Mouse (Mus musculus) CH12.LX (cell line): Measurements from ENCODE around the gene Fchsd2. TPM values are rescaled to one million over a fixed set of nuclear protein-coding genes. Genes with fewer than 3 reads are reported as not detected.

ENCODE experiments used
- DNase-seq: peaks from one replicate; pipeline ENCODE4 v3.0.0-alpha.2; 2013; ENCODE audit errors: extremely low read depth
- H3K27ac ChIP-seq: 2 replicates; pipeline ENCODE4 v1.5.1; 2012; ENCODE audit warnings: low read depth, mild to moderate bottlenecking, control low read depth, moderate library complexity; ENCODE audit not compliant: insufficient read depth
- H3K27me3 ChIP-seq: replicated peaks from 2 replicates; pipeline ENCODE3; 2012; ENCODE audit warnings: inconsistent platforms
- H3K36me3 ChIP-seq, 2 experiments: replicated peaks in 1 of 2; 2 replicates each; pipeline versions ENCODE3 to v1.6.1; 2012; ENCODE audit warnings: inconsistent platforms in 1 of 2, low read length in 1 of 2, mild to moderate bottlenecking in 1 of 2, mixed read lengths in 1 of 2, moderate library complexity in 1 of 2; ENCODE audit not compliant: control insufficient read depth in 1 of 2, insufficient read depth in 1 of 2
- H3K4me1 ChIP-seq, 2 experiments: 2 replicates each; pipeline ENCODE4 v1.6.1; 2012; ENCODE audit warnings: inconsistent platforms in 1 of 2, moderate library complexity in 1 of 2; ENCODE audit not compliant: insufficient read depth in 2 of 2, control insufficient read depth in 1 of 2
- H3K4me2 ChIP-seq: 2 replicates; pipeline ENCODE4 v1.6.1; 2012; ENCODE audit warnings: low read depth, mild to moderate bottlenecking, control low read depth; ENCODE audit not compliant: poor library complexity, insufficient read depth, severe bottlenecking
- H3K4me3 ChIP-seq, 3 experiments: fragments of 150-350 bp in 1 of 3; sonication (generic) in 1 of 3; replicated peaks in 1 of 3; 2 replicates each; pipeline versions ENCODE3 to v1.5.1; 2011 to 2012; ENCODE audit warnings: low read depth in 2 of 3, low read length in 2 of 3, mild to moderate bottlenecking in 2 of 3, moderate library complexity in 2 of 3, control low read depth in 1 of 3, improper control_type of control experiment in 1 of 3, inconsistent platforms in 1 of 3, mixed read lengths in 1 of 3; ENCODE audit not compliant: poor library complexity in 1 of 3
- H3K79me2 ChIP-seq: replicated peaks from 2 replicates; pipeline ENCODE4 v1.6.1; 2012; ENCODE audit warnings: mild to moderate bottlenecking, moderate library complexity; ENCODE audit not compliant: control insufficient read depth, poor library complexity, insufficient read depth, severe bottlenecking; ENCODE audit errors: extremely low read depth
- H3K9ac ChIP-seq: 2 replicates; pipeline ENCODE4 v1.6.1; 2012; ENCODE audit warnings: low read depth, mild to moderate bottlenecking, control low read depth, moderate library complexity; ENCODE audit not compliant: insufficient read depth
- H3K9me3 ChIP-seq: replicated peaks from 2 replicates; pipeline ENCODE3; 2012; ENCODE audit warnings: low read length, inconsistent platforms, mixed read lengths
- BHLHE40 ChIP-seq: IDR thresholded peaks from 2 replicates; pipeline ENCODE4 v1.6.1; 2011; ENCODE audit warnings: mild to moderate bottlenecking, low read depth, low read length, improper control_type of control experiment
- CHD2 ChIP-seq: IDR thresholded peaks from 2 replicates; pipeline ENCODE4 v1.6.1; 2011; ENCODE audit warnings: low read length, improper control_type of control experiment
- CTCF ChIP-seq, 2 experiments: IDR thresholded peaks in 1 of 2; conservative IDR thresholded peaks in 1 of 2; 2 replicates each; pipeline ENCODE4 v1.5.1; 2011 to 2012; ENCODE audit warnings: low read depth in 2 of 2, low read length in 2 of 2, improper control_type of control experiment in 1 of 2, inconsistent platforms in 1 of 2, mild to moderate bottlenecking in 1 of 2, moderate library complexity in 1 of 2
- EP300 ChIP-seq: IDR thresholded peaks from 2 replicates; pipeline ENCODE4 v1.6.1; 2011; ENCODE audit warnings: low read length, improper control_type of control experiment
- ETS1 ChIP-seq: conservative IDR thresholded peaks from 2 replicates; pipeline ENCODE4 v1.6.1; 2012; ENCODE audit warnings: low read depth, mild to moderate bottlenecking, inconsistent platforms, low read length, improper control_type of control experiment, moderate library complexity
- GABPA ChIP-seq: IDR thresholded peaks from 2 replicates; pipeline ENCODE4 v1.6.1; 2012; ENCODE audit warnings: low read depth, low read length, improper control_type of control experiment, inconsistent platforms; ENCODE audit not compliant: insufficient replicate concordance
- HCFC1 ChIP-seq: IDR thresholded peaks from 2 replicates; pipeline ENCODE4 v1.6.1; 2012; ENCODE audit warnings: low read depth, mild to moderate bottlenecking, inconsistent platforms, low read length, improper control_type of control experiment
- IRF4 ChIP-seq: IDR thresholded peaks from 2 replicates; pipeline ENCODE4 v1.6.1; 2014; ENCODE audit warnings: low read depth, mild to moderate bottlenecking, inconsistent platforms, low read length, improper control_type of control experiment
- MAFK ChIP-seq: IDR thresholded peaks from 2 replicates; pipeline ENCODE4 v1.6.1; 2011; ENCODE audit warnings: low read length, improper control_type of control experiment; ENCODE audit not compliant: insufficient replicate concordance
- MAX ChIP-seq: IDR thresholded peaks from 2 replicates; pipeline ENCODE4 v1.6.1; 2011; ENCODE audit warnings: low read length, improper control_type of control experiment
- MAZ ChIP-seq: IDR thresholded peaks from 2 replicates; pipeline ENCODE4 v1.6.1; 2012; ENCODE audit warnings: low read depth, mild to moderate bottlenecking, inconsistent platforms, low read length, improper control_type of control experiment, moderate library complexity
- MXI1 ChIP-seq: IDR thresholded peaks from 2 replicates; pipeline ENCODE4 v1.6.1; 2011; ENCODE audit warnings: mild to moderate bottlenecking, low read depth, low read length, improper control_type of control experiment
- MYC ChIP-seq: IDR thresholded peaks from 2 replicates; pipeline ENCODE4 v1.6.1; 2011; ENCODE audit warnings: low read depth, mild to moderate bottlenecking, improper control_type of control experiment, low read length
- NRF1 ChIP-seq: IDR thresholded peaks from 2 replicates; pipeline ENCODE4 v1.6.1; 2014; ENCODE audit warnings: low read depth, mild to moderate bottlenecking, inconsistent platforms, low read length, improper control_type of control experiment, moderate library complexity
- TCF12 ChIP-seq: IDR thresholded peaks from 2 replicates; pipeline ENCODE4 v1.6.1; 2014; ENCODE audit warnings: low read depth, mild to moderate bottlenecking, inconsistent platforms, low read length, improper control_type of control experiment
- ZC3H11A ChIP-seq: IDR thresholded peaks from 2 replicates; pipeline ENCODE4 v1.6.1; 2012; ENCODE audit warnings: low read depth, mild to moderate bottlenecking, inconsistent platforms, low read length, improper control_type of control experiment
- ZMIZ1 ChIP-seq: IDR thresholded peaks from 2 replicates; pipeline ENCODE4 v1.6.1; 2012; ENCODE audit warnings: low read depth, mild to moderate bottlenecking, inconsistent platforms, low read length, improper control_type of control experiment
- ZNF384 ChIP-seq: IDR thresholded peaks from 2 replicates; pipeline ENCODE4 v1.6.1; 2012; ENCODE audit warnings: low read depth, low read length, improper control_type of control experiment, inconsistent platforms
- dilution Hi-C: fragments of 300-500 bp; cut with MboI; formaldehyde crosslinking; loops from 2 replicates; pipeline ENCODE4 v1.14.3; 2020; ENCODE audit warnings: low sequenced_read_pairs; ENCODE audit not compliant: extremely low pct_unique_long_range_greater_than_20kb, extremely low pct_ligation_motif_present
- in situ Hi-C: fragments of 300-500 bp; cut with MboI; formaldehyde crosslinking; loops from 3 replicates; pipeline ENCODE4 v1.14.3; 2019; ENCODE audit warnings: low sequenced_read_pairs, low pct_ligation_motif_present, low pct_unique_long_range_greater_than_20kb, mixed read lengths
- polyA plus RNA-seq: library from polyadenylated mRNA; unstranded; fragments of >175 nt; gene quantifications from 2 replicates; pipeline ENCODE4 v1.2.1, GENCODE M21; 2012; ENCODE audit warnings: low read depth; ENCODE audit not compliant: insufficient read length
- total RNA-seq, 2 experiments: library from RNA; depleted of rRNA; stranded (reverse); fragments of 300-350 nt in 1 of 2; fragments of >200 nt in 1 of 2; gene quantifications; 2 replicates each; pipeline ENCODE4 v1.2.3; 2012 to 2014

Gene Fchsd2
- total and polyA plus RNA-seq, 3 experiments, result 23.8 to 38.2 (median 25.5) TPM

- H3K79me2 ChIP-seq, result no peaks in the 10 kb centered on the region
- H3K9me3 ChIP-seq, result no peaks in the 10 kb centered on the region
- DNase-seq, result no peak
- in situ Hi-C loops, result no loop called here
- H3K27me3 ChIP-seq, result peaks cover 5% of the 10 kb centered on the region
- no peak for TF ChIP-seq GABPA
- no peak for TF ChIP-seq NRF1
- TF ChIP-seq MAZ, result no peak
- TF ChIP-seq ZNF384, result no peak
- no peak; the same call in 1 of the 2 replicates for TF ChIP-seq MYC
- TF ChIP-seq ZMIZ1, result no peak
- TF ChIP-seq ETS1, result no peak
- TF ChIP-seq MXI1, result no peak
- no peak for TF ChIP-seq CHD2
- no peak for TF ChIP-seq BHLHE40
- TF ChIP-seq HCFC1, result no peak
- TF ChIP-seq EP300, result no peak
- TF ChIP-seq CTCF (conservative IDR thresholded peaks at IDR 0.05 in 1 of 2, IDR thresholded peaks at IDR 0.05 in 1 of 2; ENCODE audit: low read depth in 2 of 2, low read length in 2 of 2), result no peak
- no peak for TF ChIP-seq MAFK
- no peak for TF ChIP-seq MAX
- no peak for TF ChIP-seq ZC3H11A
- H3K4me2 ChIP-seq, result peak overlapping the region; percentile 64
- dilution Hi-C loops, result no loop called here
- H3K36me3 ChIP-seq, result no peaks in the 10 kb centered on the region
- H3K4me1 ChIP-seq, result peaks cover 2 to 19% of the 10 kb centered on the region in 2 experiments; a peak in 3 of 4 replicates
- H3K4me3 ChIP-seq, result peak overlapping the region in 1 of 3 experiments; percentile 59
- H3K9ac ChIP-seq, result peak overlapping the region; percentile 28; the same call in 1 of the 2 replicates
- no peak overlapping the region for H3K27ac ChIP-seq
Measured at GRCm38 (mm10) chr7:101311061-101311460, 218.4 kb downstream of the Fchsd2 start.

- Histone ChIP-seq H3K27me3 (peaks cover 6% of the 10 kb centered on the region), H3K4me3 (no peak overlapping the region), H3K9ac (no peak overlapping the region), H3K4me2 (no peak overlapping the region), H3K9me3 (no peaks in the 10 kb centered on the region), H3K79me2 (no peaks in the 10 kb centered on the region), H3K4me1 (peaks cover 8 to 28% of the 10 kb centered on the region in 2 experiments), H3K36me3 (no peaks in the 10 kb centered on the region), H3K27ac (no peak overlapping the region)
- TF ChIP-seq IRF4 (no peak), ZC3H11A (no peak), TCF12 (no peak), MAFK (no peak)
- dilution Hi-C loops, result no loop called here
- DNase-seq, result no peak
- in situ Hi-C loops, result no loop called here
Measured at GRCm38 (mm10) chr7:101313033-101313432, 220.4 kb downstream of the Fchsd2 start.
